Mouse (Mus musculus): Measurements from ENCODE around the gene Nrgn. TPM values are rescaled to one million over a fixed set of nuclear protein-coding genes. Genes with fewer than 3 reads are reported as not detected.

Gene Nrgn
- polyA plus RNA-seq, 1 experiment from 2014 or later: 5.8 TPM

DNA sequence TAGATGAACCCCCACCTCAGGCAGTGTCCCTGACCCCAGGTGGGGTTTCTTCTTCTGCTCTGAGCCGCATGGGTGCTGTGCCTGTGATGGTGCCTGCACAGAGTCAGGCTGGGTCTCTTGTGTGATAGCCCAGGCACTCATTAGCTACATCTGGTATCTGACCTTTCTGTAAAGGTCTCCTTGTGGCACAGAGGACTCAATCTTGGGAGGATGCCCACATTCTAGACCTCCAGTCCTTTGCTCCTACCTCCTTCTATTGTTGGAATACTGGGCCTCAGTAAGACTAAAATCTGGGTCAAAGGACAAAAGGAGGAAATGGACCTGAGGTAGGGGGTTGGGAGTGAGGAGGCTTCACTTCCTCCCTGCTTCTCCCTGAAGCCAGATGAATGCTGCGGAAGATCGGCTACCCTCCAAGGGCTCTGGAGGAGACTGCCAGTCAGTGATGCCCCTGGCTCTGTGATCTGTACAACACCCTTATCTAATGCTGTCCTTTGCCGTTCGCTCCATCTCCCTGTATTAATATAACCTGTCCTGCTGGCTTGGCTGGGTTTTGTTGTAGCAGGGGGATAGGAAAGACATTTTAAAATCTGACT is 14.9 kb downstream of the Nrgn start:
- Histone ChIP-seq H3K27ac (ENCODE audit: low read depth, low read length) (no peak overlapping the region), H3K4me3 (ENCODE audit: low read length) (no peak overlapping the region), H3K36me3 (ENCODE audit: control insufficient read depth, insufficient read depth, low read length) (peaks cover 2% of the 10 kb centered on the region; the same call in 1 of the 2 replicates), H3K4me2 (ENCODE audit: low read length) (no peak overlapping the region), H3K4me1 (ENCODE audit: control insufficient read depth, insufficient read depth, low read depth, low read length) (no peaks in the 10 kb centered on the region), H3K9me3 (ENCODE audit: control insufficient read depth, low read length) (no peaks in the 10 kb centered on the region), H3K9ac (ENCODE audit: low read depth, low read length) (no peak overlapping the region), H3K27me3 (replicated peaks; ENCODE audit: control insufficient read depth, insufficient read depth, low read length) (no peaks in the 10 kb centered on the region; the same call in 1 of the 2 replicates)
- 81% methylated on average over 5 of the region's 5 CpGs for WGBS
- ATAC-seq: no peak

DNA sequence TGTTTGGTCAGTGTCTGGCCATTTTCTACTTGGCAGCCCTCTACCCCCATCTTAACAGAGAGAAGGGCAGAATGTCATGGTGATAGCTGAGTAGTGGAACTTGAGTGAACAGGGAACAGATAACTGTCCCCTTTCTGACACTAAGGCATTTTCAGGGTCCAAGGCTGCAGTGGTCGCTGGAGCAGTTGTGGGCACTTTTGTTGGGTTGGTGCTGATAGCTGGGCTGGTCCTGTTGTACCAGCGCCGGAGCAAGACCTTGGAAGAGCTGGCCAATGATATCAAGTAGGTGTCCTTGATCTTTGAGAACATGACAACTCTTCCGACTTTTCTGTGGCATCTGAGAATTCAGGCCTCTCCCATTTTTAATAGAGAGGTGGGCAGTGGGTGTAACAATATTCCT is 15.9 kb downstream of the Nrgn start:
- Histone ChIP-seq H3K27ac (ENCODE audit: low read depth, low read length) (no peak overlapping the region), H3K9ac (ENCODE audit: low read depth, low read length) (no peak overlapping the region), H3K4me2 (ENCODE audit: low read length) (no peak overlapping the region), H3K36me3 (ENCODE audit: control insufficient read depth, insufficient read depth, low read length) (peaks cover 2% of the 10 kb centered on the region; the same call in 1 of the 2 replicates), H3K4me1 (ENCODE audit: control insufficient read depth, insufficient read depth, low read depth, low read length) (no peaks in the 10 kb centered on the region), H3K4me3 (ENCODE audit: low read length) (no peak overlapping the region), H3K9me3 (ENCODE audit: control insufficient read depth, low read length) (no peaks in the 10 kb centered on the region), H3K27me3 (replicated peaks; ENCODE audit: control insufficient read depth, insufficient read depth, low read length) (peaks cover 2% of the 10 kb centered on the region; the same call in 1 of the 2 replicates)
- no peak for ATAC-seq
- 84% methylated on average over 4 of the region's 4 CpGs for WGBS

GRCm38 (mm10) chr9:37530888-37531705 is 21.6 kb downstream of the Nrgn start:
- Histone ChIP-seq H3K36me3 (ENCODE audit: control insufficient read depth, insufficient read depth, low read length) (peaks cover 2% of the 10 kb centered on the region; the same call in 1 of the 2 replicates), H3K4me2 (ENCODE audit: low read length) (peak overlapping the region; percentile 68), H3K27me3 (replicated peaks; ENCODE audit: control insufficient read depth, insufficient read depth, low read length) (peaks cover 32% of the 10 kb centered on the region), H3K9me3 (ENCODE audit: control insufficient read depth, low read length) (no peaks in the 10 kb centered on the region), H3K4me1 (ENCODE audit: control insufficient read depth, insufficient read depth, low read depth, low read length) (peaks cover 19% of the 10 kb centered on the region), H3K27ac (ENCODE audit: low read depth, low read length) (no peak overlapping the region), H3K9ac (ENCODE audit: low read depth, low read length) (peak overlapping the region; percentile 44), H3K4me3 (ENCODE audit: low read length) (peak overlapping the region; percentile 39)
- 2% methylated on average over 31 of the region's 31 CpGs for WGBS
- peak; percentile 73 for ATAC-seq

DNA sequence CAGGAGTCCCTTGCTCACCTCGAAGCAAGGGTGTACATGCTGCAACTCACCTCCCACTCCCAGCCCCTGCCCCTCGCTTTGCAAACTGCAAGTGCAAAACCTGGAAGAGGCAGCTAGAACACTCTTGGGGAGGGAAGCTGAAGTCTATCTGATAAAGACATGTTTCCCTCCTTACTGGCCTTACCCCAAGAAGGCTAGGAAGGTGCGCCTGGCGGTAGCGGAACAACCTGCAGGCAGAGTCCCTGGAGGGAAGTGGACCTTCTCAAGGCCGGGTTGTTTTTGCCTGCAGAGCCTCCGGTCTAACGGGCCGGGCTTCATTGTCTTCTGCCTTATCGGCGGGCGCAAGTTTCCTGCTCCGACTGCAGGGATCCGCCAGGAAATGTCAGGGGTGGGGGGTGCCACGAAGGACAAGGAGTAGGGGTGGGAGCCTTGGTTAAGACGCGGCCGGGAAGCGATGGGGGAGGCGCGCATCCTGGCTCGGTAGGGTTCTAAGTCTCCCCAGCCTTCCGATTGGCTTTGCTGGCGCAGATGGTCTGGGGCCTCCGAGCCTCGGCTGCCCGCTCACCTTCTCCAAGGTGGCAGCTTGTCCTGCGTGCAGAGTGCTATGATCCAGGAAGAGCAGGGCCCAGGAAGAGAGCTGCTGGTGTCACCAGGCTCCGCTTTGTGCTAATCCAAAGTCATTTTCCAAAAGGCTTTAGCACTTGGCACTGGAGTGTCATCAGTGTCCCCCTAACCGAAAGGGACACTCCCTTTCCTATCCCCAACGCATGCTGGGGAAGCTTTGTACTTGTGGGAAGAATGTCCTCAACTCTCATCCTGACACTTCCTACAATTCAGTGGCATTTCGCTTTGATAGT is 22.4 kb downstream of the Nrgn start:
- H3K4me1 ChIP-seq (ENCODE audit: control insufficient read depth, insufficient read depth, low read depth, low read length): peaks cover 19% of the 10 kb centered on the region
- peak overlapping the region; percentile 68 for H3K4me2 ChIP-seq (ENCODE audit: low read length)
- no peaks in the 10 kb centered on the region for H3K9me3 ChIP-seq (ENCODE audit: control insufficient read depth, low read length)
- 1% methylated on average over 32 of the region's 32 CpGs for WGBS
- H3K9ac ChIP-seq (ENCODE audit: low read depth, low read length): peak overlapping the region; percentile 44
- peak; percentile 51 for ATAC-seq
- peaks cover 35% of the 10 kb centered on the region for H3K27me3 ChIP-seq (replicated peaks; ENCODE audit: control insufficient read depth, insufficient read depth, low read length)
- peaks cover 2% of the 10 kb centered on the region; the same call in 1 of the 2 replicates for H3K36me3 ChIP-seq (ENCODE audit: control insufficient read depth, insufficient read depth, low read length)
- no peak overlapping the region for H3K27ac ChIP-seq (ENCODE audit: low read depth, low read length)
- peak overlapping the region; percentile 39 for H3K4me3 ChIP-seq (ENCODE audit: low read length)

- 26% methylated on average over 9 of the region's 9 CpGs for WGBS
- ATAC-seq: no peak
- Histone ChIP-seq H3K27ac (ENCODE audit: low read depth, low read length) (peak overlapping the region; percentile 24; the same call in 1 of the 2 replicates), H3K9me3 (ENCODE audit: control insufficient read depth, low read length) (no peaks in the 10 kb centered on the region), H3K4me3 (ENCODE audit: low read length) (peak overlapping the region; percentile 20), H3K9ac (ENCODE audit: low read depth, low read length) (no peak overlapping the region), H3K36me3 (ENCODE audit: control insufficient read depth, insufficient read depth, low read length) (peaks cover 9% of the 10 kb centered on the region; the same call in 1 of the 2 replicates), H3K4me2 (ENCODE audit: low read length) (no peak overlapping the region), H3K4me1 (ENCODE audit: control insufficient read depth, insufficient read depth, low read depth, low read length) (peaks cover 19% of the 10 kb centered on the region), H3K27me3 (replicated peaks; ENCODE audit: control insufficient read depth, insufficient read depth, low read length) (peaks cover 35% of the 10 kb centered on the region)
Observed at GRCm38 (mm10) chr9:37528225-37528970, 24.3 kb downstream of the Nrgn start.

DNA sequence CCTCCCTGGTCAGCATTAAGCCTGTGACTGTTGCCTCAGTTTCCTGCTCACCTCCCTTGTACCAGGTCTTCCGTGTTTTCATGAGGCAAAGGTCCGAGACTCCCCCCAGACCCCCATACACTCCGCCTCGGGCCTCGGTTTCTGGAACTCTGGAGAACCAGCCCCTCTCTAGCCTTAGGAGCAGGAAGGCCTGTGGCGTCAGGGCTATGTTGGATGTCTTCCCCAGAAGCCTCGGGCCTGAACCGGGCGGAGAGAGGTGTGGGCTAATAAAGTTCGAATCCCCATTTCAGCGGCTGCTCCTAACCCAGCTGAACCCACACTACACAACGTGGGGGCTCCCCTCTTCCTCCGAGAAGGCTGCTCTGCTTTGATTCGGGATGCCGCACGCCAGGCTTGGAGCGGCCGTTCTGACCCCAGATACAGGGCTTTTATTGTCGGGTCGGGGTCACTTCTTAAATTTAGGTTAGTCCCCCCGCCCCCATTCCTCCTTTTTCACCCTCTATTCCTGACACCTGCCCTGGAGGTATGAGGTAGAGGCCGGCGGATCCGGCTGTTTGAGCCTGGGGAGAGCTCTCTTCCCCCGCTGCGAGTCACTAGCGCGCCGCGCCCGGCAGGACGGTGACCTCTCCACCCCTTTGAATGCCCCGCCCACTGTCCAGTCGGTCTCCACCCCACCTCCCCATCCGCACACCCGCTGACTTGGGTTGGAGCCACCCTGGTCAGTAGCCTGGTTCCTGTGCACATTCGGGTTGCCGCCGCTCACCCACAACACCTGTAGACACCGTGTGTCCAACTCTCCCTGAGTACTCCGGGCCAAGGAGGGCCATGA is 25.1 kb downstream of the Nrgn start, which contains the start of gene Esam:
Esam (plus strand) TSS at position 683 of the 829 bp plus-strand sequence.
- Histone ChIP-seq H3K9ac (ENCODE audit: low read depth, low read length) (peak within 1 kb of the TSS; percentile 35; the same call in 1 of the 2 replicates), H3K27me3 (replicated peaks; ENCODE audit: control insufficient read depth, insufficient read depth, low read length) (peaks cover 35% of the 10 kb centered on the region), H3K4me3 (ENCODE audit: low read length) (peak within 1 kb of the TSS; percentile 20), H3K4me1 (ENCODE audit: control insufficient read depth, insufficient read depth, low read depth, low read length) (peaks cover 19% of the 10 kb centered on the region), H3K4me2 (ENCODE audit: low read length) (peak within 1 kb of the TSS; percentile 31; the same call in 1 of the 2 replicates), H3K36me3 (ENCODE audit: control insufficient read depth, insufficient read depth, low read length) (peaks cover 14% of the 10 kb centered on the region; the same call in 1 of the 2 replicates), H3K9me3 (ENCODE audit: control insufficient read depth, low read length) (no peaks in the 10 kb centered on the region), H3K27ac (ENCODE audit: low read depth, low read length) (peak within 1 kb of the TSS; percentile 24; the same call in 1 of the 2 replicates)
- peak; percentile 2; the same call in 1 of the 2 replicates for ATAC-seq
- whole genome bisulfite sequencing: 9% methylated on average over 41 of the region's 41 CpGs

GRCm38 (mm10) chr9:37526443-37527395 is 26.0 kb downstream of the Nrgn start:
- WGBS: 26% methylated on average over 21 of the region's 21 CpGs
- Histone ChIP-seq H3K4me3 (ENCODE audit: low read length) (no peak overlapping the region), H3K36me3 (ENCODE audit: control insufficient read depth, insufficient read depth, low read length) (peaks cover 14% of the 10 kb centered on the region; the same call in 1 of the 2 replicates), H3K27ac (ENCODE audit: low read depth, low read length) (no peak overlapping the region), H3K9me3 (ENCODE audit: control insufficient read depth, low read length) (no peaks in the 10 kb centered on the region), H3K4me1 (ENCODE audit: control insufficient read depth, insufficient read depth, low read depth, low read length) (peaks cover 19% of the 10 kb centered on the region), H3K4me2 (ENCODE audit: low read length) (peak overlapping the region; percentile 31; the same call in 1 of the 2 replicates), H3K27me3 (replicated peaks; ENCODE audit: control insufficient read depth, insufficient read depth, low read length) (peaks cover 33% of the 10 kb centered on the region), H3K9ac (ENCODE audit: low read depth, low read length) (no peak overlapping the region)
- ATAC-seq: peak; percentile 15; the same call in 1 of the 2 replicates

Measured in hindbrain, embryonic 16.5 days (tissue).